Mouse (Mus musculus) stomach, postnatal 0 days (tissue): Measurements from ENCODE around the gene 4930470P17Rik. TPM values are rescaled to one million over a fixed set of nuclear protein-coding genes. Genes with fewer than 3 reads are reported as not detected.

ENCODE experiments used
- ATAC-seq: fragments of 200-750 bp; cut with Nextera tagmentation; 2 replicates; pipeline ENCODE4 v1.8.0; 2017; ENCODE audit not compliant: low FRiP score, low TSS enrichment
- DNase-seq: peaks from one replicate; pipeline ENCODE4 v3.0.0-alpha.2; 2016; ENCODE audit warnings: low spot score
- H3K27ac ChIP-seq: fragments of 300-500 bp; sonication (generic); replicated peaks from 2 replicates; pipeline ENCODE4 v1.5.1; 2014; ENCODE audit warnings: mild to moderate bottlenecking, control low read depth
- H3K27me3 ChIP-seq: fragments of 300-500 bp; sonication (generic); 2 replicates; pipeline ENCODE4 v1.6.1; 2014; ENCODE audit warnings: low read length; ENCODE audit not compliant: control insufficient read depth, insufficient read depth
- H3K36me3 ChIP-seq: fragments of 300-500 bp; sonication (generic); 2 replicates; pipeline ENCODE4 v1.6.1; 2014; ENCODE audit warnings: low read length, mixed read lengths; ENCODE audit not compliant: control insufficient read depth, insufficient read depth
- H3K4me1 ChIP-seq: fragments of 300-500 bp; sonication (generic); replicated peaks from 2 replicates; pipeline ENCODE4 v1.6.1; 2014; ENCODE audit warnings: antibody characterized with exemption; ENCODE audit not compliant: control insufficient read depth, insufficient read depth
- H3K4me2 ChIP-seq: fragments of 300-500 bp; sonication (generic); replicated peaks from 2 replicates; pipeline ENCODE4 v1.6.1; 2014; ENCODE audit warnings: low read depth, mild to moderate bottlenecking, control low read depth, moderate library complexity
- H3K4me3 ChIP-seq: fragments of 300-500 bp; sonication (generic); 2 replicates; pipeline ENCODE4 v1.5.1; 2014; ENCODE audit warnings: low read depth, low read length, control low read depth
- H3K9ac ChIP-seq: fragments of 300-500 bp; sonication (generic); 2 replicates; pipeline ENCODE4 v1.6.1; 2014; ENCODE audit warnings: mild to moderate bottlenecking, low read length, control low read depth, mixed read lengths
- H3K9me3 ChIP-seq: fragments of 300-500 bp; sonication (generic); 2 replicates; pipeline ENCODE4 v1.6.1; 2016; ENCODE audit warnings: low read length; ENCODE audit not compliant: control insufficient read depth
- CTCF ChIP-seq: IDR thresholded peaks from 2 replicates; pipeline ENCODE4 v1.5.1; 2016; ENCODE audit warnings: antibody characterized with exemption, low read depth, mild to moderate bottlenecking, moderate library complexity
- EP300 ChIP-seq: optimal IDR thresholded peaks from 2 replicates; pipeline ENCODE3; 2016; ENCODE audit warnings: antibody characterized with exemption
- WGBS: fragments of 180-500 bp; shearing (Covaris S2); extraction: QIAGEN DNeasy Blood & Tissue Kit; methylation state at CpG from one replicate; pipeline ENCODE4 v1.1.7; 2014; 5-methylcytosine and 5-hydroxymethylcytosine counted together
- polyA plus RNA-seq: library from polyadenylated mRNA; unstranded; fragments of >200 nt; fragmentation: Nextera tagmentation; extraction: Ambion mirVana; gene quantifications from 2 replicates; pipeline ENCODE4 v1.2.1, GENCODE M21; 2015

4930470P17Rik gene
- polyA plus RNA-seq, 1 experiment from 2014 or later: not detected

- no peaks in the 10 kb centered on the region for H3K27me3 ChIP-seq
- H3K9ac ChIP-seq: no peak overlapping the region
- H3K4me2 ChIP-seq: no peak overlapping the region
- H3K9me3 ChIP-seq: no peaks in the 10 kb centered on the region
- H3K4me3 ChIP-seq: no peak overlapping the region
- H3K4me1 ChIP-seq: no peaks in the 10 kb centered on the region
- H3K27ac ChIP-seq: no peak overlapping the region
- DNase-seq (no peak), ATAC-seq (no peak)
- TF ChIP-seq EP300 (no peak), CTCF (no peak)
- no peaks in the 10 kb centered on the region for H3K36me3 ChIP-seq
Observed at GRCm38 (mm10) chr2:170535841-170536240, 66.0 kb downstream of the 4930470P17Rik start.

- Histone ChIP-seq H3K27me3 (no peaks in the 10 kb centered on the region), H3K27ac (no peak overlapping the region), H3K9me3 (no peaks in the 10 kb centered on the region), H3K9ac (no peak overlapping the region), H3K4me1 (no peaks in the 10 kb centered on the region), H3K36me3 (no peaks in the 10 kb centered on the region), H3K4me3 (no peak overlapping the region), H3K4me2 (no peak overlapping the region)
- WGBS: 94% methylated on average over 11 of the region's 11 CpGs
- ATAC-seq (no peak), DNase-seq (no peak)
- TF ChIP-seq CTCF (no peak), EP300 (no peak)
Observed at GRCm38 (mm10) chr2:170534803-170535174, 67.0 kb downstream of the 4930470P17Rik start.

- H3K4me1 ChIP-seq: no peaks in the 10 kb centered on the region
- no peak for TF ChIP-seq CTCF
- TF ChIP-seq EP300: no peak
- no peak overlapping the region for H3K4me2 ChIP-seq
- no peak overlapping the region for H3K27ac ChIP-seq
- WGBS: 37% methylated on average over 8 of the region's 12 CpGs
- H3K36me3 ChIP-seq: no peaks in the 10 kb centered on the region
- no peaks in the 10 kb centered on the region for H3K9me3 ChIP-seq
- no peak overlapping the region for H3K9ac ChIP-seq
- no peak for DNase-seq
- H3K27me3 ChIP-seq: no peaks in the 10 kb centered on the region
- ATAC-seq: no peak
- H3K4me3 ChIP-seq: no peak overlapping the region
Observed at GRCm38 (mm10) chr2:170534116-170534802, 67.6 kb downstream of the 4930470P17Rik start.

- no peak overlapping the region for H3K9ac ChIP-seq
- TF ChIP-seq EP300 (no peak), CTCF (no peak)
- no peak overlapping the region for H3K27ac ChIP-seq
- H3K4me1 ChIP-seq: no peaks in the 10 kb centered on the region
- no peak overlapping the region for H3K4me2 ChIP-seq
- no peaks in the 10 kb centered on the region for H3K36me3 ChIP-seq
- WGBS: 86% methylated on average over 3 of the region's 3 CpGs
- H3K27me3 ChIP-seq: no peaks in the 10 kb centered on the region
- no peaks in the 10 kb centered on the region for H3K9me3 ChIP-seq
- no peak for ATAC-seq
- no peak for DNase-seq
- no peak overlapping the region for H3K4me3 ChIP-seq
Observed at GRCm38 (mm10) chr2:170530256-170530655, 71.6 kb downstream of the 4930470P17Rik start.

GRCm38 (mm10) chr2:170529766-170530165 is 72.1 kb downstream of the 4930470P17Rik start:
- Histone ChIP-seq H3K27ac (no peak overlapping the region), H3K4me1 (no peaks in the 10 kb centered on the region), H3K9me3 (no peaks in the 10 kb centered on the region), H3K4me3 (no peak overlapping the region), H3K27me3 (no peaks in the 10 kb centered on the region), H3K9ac (no peak overlapping the region), H3K4me2 (no peak overlapping the region), H3K36me3 (no peaks in the 10 kb centered on the region)
- TF ChIP-seq CTCF: no peak
- 94% methylated on average over 7 of the region's 7 CpGs for WGBS
- ATAC-seq: no peak
- no peak for DNase-seq

Other genes with a start within 250 kb of the 4930470P17Rik start
- 33.0 and 34.7 TPM in 2 replicates for gene Bcas1, start 174.2 kb downstream of the 4930470P17Rik start, polyA plus RNA-seq
- 55.6 and 61.8 TPM in 2 replicates for gene Pfdn4, start 105.6 kb downstream of the 4930470P17Rik start, polyA plus RNA-seq
- not detected in 2 replicates for gene Cyp24a1, start 104.9 kb downstream of the 4930470P17Rik start, polyA plus RNA-seq
- gene Dok5, start 129.8 kb upstream of the 4930470P17Rik start, polyA plus RNA-seq: 0.53 and 0.78 TPM in 2 replicates